17 mouse cellular contexts compared by ENCODE assay signal in the genomic region with DNA sequence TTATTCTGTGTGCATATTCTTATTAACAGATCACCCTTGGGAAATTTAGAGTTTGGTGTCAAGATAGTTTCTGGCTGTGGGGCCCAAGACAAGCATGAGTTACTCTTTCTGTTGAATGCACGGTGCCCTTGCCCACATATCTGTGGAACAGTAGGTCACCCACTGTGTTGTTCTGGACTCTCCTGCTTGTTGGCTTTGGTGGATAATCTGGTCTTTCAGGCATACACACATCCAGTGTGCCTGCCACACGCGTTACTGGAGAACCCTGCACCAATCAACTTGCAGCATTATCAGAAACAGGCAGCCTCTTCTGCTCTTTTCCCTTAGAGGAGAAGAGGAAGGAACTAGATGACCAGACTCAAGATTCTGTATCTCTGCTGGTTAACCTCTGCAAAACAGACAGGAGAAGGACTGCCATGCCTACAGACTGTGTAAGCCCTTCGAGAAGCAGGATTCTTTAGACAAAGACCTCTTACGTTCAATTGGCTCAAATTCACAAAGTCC.
DNase-seq lines count a peak whose midpoint lies in the region; ATAC-seq and TF ChIP-seq lines count a peak whose summit lies in the region.
"Had no signal": no experiment of that assay in that cellular context is flagged by ENCODE, and none has a peak within 500 bp of the region (broad histone marks: within the 10 kb centered on the region; RNA-seq: fewer than 3 reads in every experiment).

No protein-coding gene starts in this region.

- 71% methylated on average over 5 of the region's 5 CpGs for WGBS in heart, embryonic 10.5 days
- 47% methylated on average over 5 of the region's 5 CpGs for WGBS in forebrain, embryonic 16.5 days
- WGBS in hindbrain, postnatal 0 days, result 47% methylated on average over 5 of the region's 5 CpGs
- WGBS in neural tube, embryonic 13.5 days, result 65% methylated on average over 5 of the region's 5 CpGs

- H3K36me3 ChIP-seq in heart, embryonic 10.5 days, result 0 out of 2 replicates have a peak, but pooled peaks cover 2% of the 10 kb centered on the region
- no peaks in the 10 kb centered on the region for H3K36me3 ChIP-seq in forebrain, embryonic 16.5 days (ENCODE audit: control insufficient read depth, insufficient read depth)
- no peaks in the 10 kb centered on the region for H3K36me3 ChIP-seq in hindbrain, postnatal 0 days (ENCODE audit: insufficient read depth, low read length)
- H3K36me3 ChIP-seq in neural tube, embryonic 13.5 days, result peaks cover 22% of the 10 kb centered on the region
- H3K36me3 ChIP-seq: stomach, embryonic 15.5 days had no signal

- H3K27ac ChIP-seq in heart, embryonic 10.5 days, result no peak overlapping the region
- no peak overlapping the region for H3K27ac ChIP-seq in forebrain, embryonic 16.5 days (ENCODE audit: low read length)
- H3K27ac ChIP-seq in hindbrain, postnatal 0 days, result no peak overlapping the region
- H3K27ac ChIP-seq in neural tube, embryonic 13.5 days (replicated peaks), result peak overlapping the region; percentile 72
- no peak overlapping the region for H3K27ac ChIP-seq in gastrocnemius, adult 2 months
- H3K27ac ChIP-seq: stomach, embryonic 15.5 days had no signal

- H3K27me3 ChIP-seq in heart, embryonic 10.5 days (ENCODE audit: insufficient read depth, poor library complexity, severe bottlenecking), result no peaks in the 10 kb centered on the region
- no peaks in the 10 kb centered on the region for H3K27me3 ChIP-seq in forebrain, embryonic 16.5 days (replicated peaks; ENCODE audit: control insufficient read depth, insufficient read depth, low read length)
- H3K27me3 ChIP-seq in hindbrain, postnatal 0 days (ENCODE audit: insufficient read depth, low read length), result no peaks in the 10 kb centered on the region
- H3K27me3 ChIP-seq in neural tube, embryonic 13.5 days, result no peaks in the 10 kb centered on the region
- H3K27me3 ChIP-seq: stomach, embryonic 15.5 days had no signal

- H3K4me1 ChIP-seq in heart, embryonic 10.5 days, result peaks cover 9% of the 10 kb centered on the region
- peaks cover 9% of the 10 kb centered on the region for H3K4me1 ChIP-seq in forebrain, embryonic 16.5 days (replicated peaks; ENCODE audit: control insufficient read depth, insufficient read depth, low read length)
- no peaks in the 10 kb centered on the region; the same call in 1 of the 2 replicates for H3K4me1 ChIP-seq in hindbrain, postnatal 0 days (ENCODE audit: insufficient read depth, low read length)
- H3K4me1 ChIP-seq in neural tube, embryonic 13.5 days (replicated peaks), result peaks cover 33% of the 10 kb centered on the region
- H3K4me1 ChIP-seq: stomach, embryonic 15.5 days had no signal

- H3K4me3 ChIP-seq in heart, embryonic 10.5 days, result no peak overlapping the region
- H3K4me3 ChIP-seq in forebrain, embryonic 16.5 days (replicated peaks; ENCODE audit: low read length), result no peak overlapping the region
- H3K4me3 ChIP-seq in hindbrain, postnatal 0 days (ENCODE audit: low read length), result no peak overlapping the region
- no peak overlapping the region for H3K4me3 ChIP-seq in neural tube, embryonic 13.5 days
- H3K4me3 ChIP-seq in gastrocnemius, adult 2 months, result no peak overlapping the region
- H3K4me3 ChIP-seq: myocyte; stomach, embryonic 15.5 days had no signal

- TF ChIP-seq CTCF in hindbrain, postnatal 0 days (IDR thresholded peaks at IDR 0.05; ENCODE audit: low read depth), result no peak
- TF ChIP-seq CTCF in gastrocnemius, adult 2 months (IDR thresholded peaks at IDR 0.05), result no peak

- intact Hi-C loops in heart, postnatal 25 days (cut with DNase I), result loop anchor here (5.0 kb wide), 1 partner anchor 128 kb away; no protein-coding TSS in a partner anchor
- intact Hi-C loops in gastrocnemius, adult 2 months (cut with DNase I), result loop anchor here (10.0 kb wide), 2 partner anchors 75 to 125 kb away; no protein-coding TSS in a partner anchor

- H3K4me2 ChIP-seq in forebrain, embryonic 16.5 days (ENCODE audit: low read length), result peak overlapping the region; percentile 41
- peak overlapping the region; percentile 27; the same call in 1 of the 2 replicates for H3K4me2 ChIP-seq in hindbrain, postnatal 0 days (ENCODE audit: low read depth, low read length)
- peak overlapping the region; percentile 35; the same call in 1 of the 2 replicates for H3K4me2 ChIP-seq in neural tube, embryonic 13.5 days
- H3K4me2 ChIP-seq: stomach, embryonic 15.5 days had no signal

- no peak; the same call in 1 of the 2 replicates for ATAC-seq in forebrain, embryonic 16.5 days
- 0 out of 2 replicates have a peak, but pooled peaks have one; percentile 5 for ATAC-seq in hindbrain, postnatal 0 days
- ATAC-seq in neural tube, embryonic 13.5 days (ENCODE audit: low read depth), result peak; percentile 12; the same call in 1 of the 2 replicates
- ATAC-seq: intestine, postnatal 0 days had no signal

- no peak overlapping the region for H3K9ac ChIP-seq in forebrain, embryonic 16.5 days (replicated peaks; ENCODE audit: low read depth, low read length)
- no peak overlapping the region for H3K9ac ChIP-seq in hindbrain, postnatal 0 days (replicated peaks; ENCODE audit: low read length)
- no peak overlapping the region for H3K9ac ChIP-seq in neural tube, embryonic 13.5 days
- H3K9ac ChIP-seq: stomach, embryonic 15.5 days had no signal

- H3K9me3 ChIP-seq in heart, embryonic 10.5 days, result no peaks in the 10 kb centered on the region
- no peaks in the 10 kb centered on the region for H3K9me3 ChIP-seq in forebrain, embryonic 16.5 days (ENCODE audit: control insufficient read depth, low read length)
- no peaks in the 10 kb centered on the region for H3K9me3 ChIP-seq in hindbrain, postnatal 0 days (ENCODE audit: low read length)
- H3K9me3 ChIP-seq in neural tube, embryonic 13.5 days, result no peaks in the 10 kb centered on the region
- H3K9me3 ChIP-seq: stomach, embryonic 15.5 days had no signal

- peak; percentile 66 for DNase-seq in heart, embryonic 10.5 days (ENCODE audit: low spot score)
- no peak for DNase-seq in heart, postnatal 25 days (ENCODE audit: low spot score)
- no peak for DNase-seq in hindbrain, postnatal 0 days (ENCODE audit: low spot score)
- no peak for DNase-seq in urinary bladder, adult 2 months (ENCODE audit: low spot score)
- DNase-seq in thymus, postnatal 25 days, result no peak
- no peak for DNase-seq in gastrocnemius, adult 2 months
- DNase-seq: adrenal gland, adult 8-10 months; cerebellum, adult 9-10 months; gastrocnemius, postnatal 25 days; kidney, postnatal 25 days; lung, postnatal 4 days; thymus, postnatal 14 days had no signal
